Mouse (Mus musculus): ENCODE measurements at regions not wholly inside any gene's neighbourhood (a gene's known extent, or its start where the extent isn't known, plus 50 kb on each side); places are given as distances from the start of the nearest gene placed in this dataset.

DNA sequence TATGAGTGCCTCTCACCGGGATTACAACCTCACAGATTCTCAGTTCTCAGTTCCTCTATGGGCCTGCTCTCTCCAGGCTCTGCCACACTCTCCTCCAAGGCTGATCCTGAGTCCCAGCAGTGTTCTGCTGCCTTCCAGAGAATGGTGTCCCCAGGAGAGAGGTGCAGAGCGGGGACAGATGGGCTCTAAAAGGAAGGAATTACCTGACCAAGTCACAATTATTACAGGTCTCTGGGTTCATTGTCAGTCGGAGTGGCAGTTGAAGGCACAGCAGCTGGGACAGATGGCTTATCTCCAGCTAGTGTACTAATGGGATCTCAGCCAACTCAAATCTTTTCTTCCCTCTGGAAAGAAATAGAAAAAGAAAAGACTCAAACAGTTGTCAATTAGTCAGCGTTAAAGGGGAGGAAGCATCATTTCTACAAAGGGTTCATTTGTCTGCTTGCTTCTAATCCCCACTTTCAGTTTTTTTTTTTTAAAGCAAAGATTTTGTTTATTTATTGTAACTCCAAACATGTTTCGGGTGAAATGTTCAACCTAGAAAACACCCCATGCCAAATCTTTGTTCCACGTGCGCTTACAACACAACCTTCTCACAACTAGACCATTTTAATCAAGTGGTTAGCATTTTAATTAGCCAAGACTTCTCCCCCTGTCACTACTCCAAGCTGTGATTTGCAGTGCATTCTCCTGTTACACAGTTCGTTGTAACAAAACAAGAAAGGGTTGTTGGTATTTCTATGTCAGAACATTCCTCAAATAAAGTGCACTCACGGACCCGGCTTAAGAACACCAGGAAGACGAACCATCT lies 304.3 kb upstream of the Sox11 start:
- no peak for DNase-seq (ENCODE audit: extremely low spot score, low spot score)

DNA sequence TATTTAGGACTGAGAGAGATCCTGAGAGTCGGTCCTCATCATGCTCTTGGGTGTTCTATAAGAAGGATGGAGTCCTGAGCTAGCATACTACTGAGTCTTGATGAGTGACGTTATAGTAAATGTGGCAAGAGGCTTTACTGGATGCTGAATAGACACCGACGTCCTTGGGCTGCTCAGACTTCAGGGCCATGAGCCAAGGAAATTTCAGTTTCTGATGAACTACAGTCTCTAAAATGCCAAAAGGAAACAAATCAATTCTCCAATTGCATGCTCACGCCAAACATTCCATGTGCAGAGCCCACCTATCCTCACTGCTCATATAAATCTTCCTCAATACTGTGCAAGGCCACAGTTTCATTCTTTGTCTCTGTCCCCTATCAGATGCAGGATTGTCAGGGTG lies 277.2 kb upstream of the Sox11 start:
- no peak for DNase-seq (ENCODE audit: extremely low spot score, low spot score)

DNA sequence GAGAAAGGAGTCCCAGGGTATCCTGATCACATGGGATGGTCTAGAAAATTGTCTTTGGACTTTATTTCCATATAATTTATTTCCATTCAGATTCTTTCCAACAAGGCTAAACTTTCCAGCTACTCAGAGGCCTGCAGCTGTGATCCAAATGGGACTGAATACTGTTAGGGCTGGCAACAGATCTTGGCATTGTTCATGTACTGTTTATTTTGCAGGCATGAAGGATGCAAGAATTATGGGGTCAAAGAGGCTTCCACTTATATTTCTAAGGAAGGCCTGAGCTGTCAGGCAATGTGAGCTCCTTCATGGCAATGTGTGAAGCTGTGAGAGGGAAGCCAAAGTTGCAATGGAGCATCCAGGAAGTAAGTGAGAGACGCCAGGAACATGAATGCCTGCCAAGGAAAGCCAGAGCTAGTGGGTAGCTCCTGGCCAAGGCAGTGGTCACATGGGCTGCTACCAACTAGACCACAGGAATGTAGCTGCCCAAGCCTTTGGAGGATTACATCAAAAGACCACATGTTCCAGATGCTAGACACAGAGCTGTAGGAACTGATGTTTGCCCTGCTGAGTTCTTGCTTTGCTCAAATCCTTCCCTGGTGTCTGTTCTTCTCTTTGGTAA lies 261.8 kb upstream of the Sox11 start:
- DNase-seq (ENCODE audit: extremely low spot score, low spot score) = no peak

DNA sequence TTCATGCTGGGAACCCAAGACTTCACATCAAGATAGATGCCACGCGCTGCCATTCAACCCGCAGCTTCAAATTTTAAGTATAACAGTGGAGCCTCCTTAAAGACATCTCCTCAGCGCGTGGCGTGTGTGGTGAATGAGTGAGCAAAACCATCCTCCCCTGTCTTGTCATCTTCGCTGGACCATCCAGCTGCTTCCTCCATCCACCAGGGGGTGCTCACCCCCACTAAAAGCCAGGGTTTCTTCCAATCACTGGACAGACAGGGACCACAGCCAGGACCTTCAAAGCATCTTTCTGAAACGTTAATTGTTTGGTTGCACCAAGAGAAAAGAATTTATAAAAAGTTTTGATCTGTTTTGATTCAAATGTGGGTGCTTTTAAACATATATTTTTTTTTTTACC lies 256.8 kb upstream of the Sox11 start:
- DNase-seq (ENCODE audit: extremely low spot score, low spot score) = peak; percentile 65

DNA sequence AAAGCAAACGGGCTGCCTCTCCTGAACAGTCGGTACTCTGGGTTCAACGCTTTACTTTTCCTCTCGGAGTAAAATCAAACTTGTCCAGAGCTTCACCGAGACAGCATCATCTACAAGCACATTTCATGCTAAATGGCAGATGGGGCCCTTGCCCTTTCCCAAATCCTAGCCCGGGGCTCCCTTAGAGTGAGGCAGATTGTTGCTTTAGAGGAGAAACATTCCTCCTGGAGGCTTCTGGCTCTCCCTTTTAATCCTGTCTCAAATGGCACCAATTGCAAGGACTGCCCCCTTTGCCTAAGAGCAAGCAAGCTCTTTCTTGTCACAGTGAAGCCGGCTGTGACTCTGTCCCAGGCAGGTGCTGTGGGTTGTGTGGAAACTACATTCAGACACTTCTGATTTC lies 255.5 kb upstream of the Sox11 start:
- no peak for DNase-seq (ENCODE audit: extremely low spot score, low spot score)

DNA sequence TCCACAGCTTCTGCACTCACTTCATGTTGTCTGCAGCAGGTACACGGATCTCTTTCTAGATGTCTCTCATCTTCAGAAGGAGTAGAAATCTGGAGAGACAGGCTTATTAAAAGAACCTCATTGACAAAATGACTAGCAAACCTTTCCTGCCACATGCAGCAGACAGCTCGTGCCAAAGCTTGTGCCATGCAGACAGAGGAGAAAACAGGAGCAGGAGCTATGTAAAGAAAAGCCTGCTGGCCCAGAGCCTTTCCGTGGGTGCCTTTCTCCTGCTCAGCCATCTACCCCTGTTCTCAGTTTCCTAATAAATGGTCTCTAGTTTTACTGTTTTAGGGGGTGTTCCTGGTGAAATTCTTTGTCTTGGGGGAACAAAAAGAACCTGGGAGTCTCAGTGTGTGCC lies 254.9 kb upstream of the Sox11 start:
- no peak for DNase-seq (ENCODE audit: extremely low spot score, low spot score)

DNA sequence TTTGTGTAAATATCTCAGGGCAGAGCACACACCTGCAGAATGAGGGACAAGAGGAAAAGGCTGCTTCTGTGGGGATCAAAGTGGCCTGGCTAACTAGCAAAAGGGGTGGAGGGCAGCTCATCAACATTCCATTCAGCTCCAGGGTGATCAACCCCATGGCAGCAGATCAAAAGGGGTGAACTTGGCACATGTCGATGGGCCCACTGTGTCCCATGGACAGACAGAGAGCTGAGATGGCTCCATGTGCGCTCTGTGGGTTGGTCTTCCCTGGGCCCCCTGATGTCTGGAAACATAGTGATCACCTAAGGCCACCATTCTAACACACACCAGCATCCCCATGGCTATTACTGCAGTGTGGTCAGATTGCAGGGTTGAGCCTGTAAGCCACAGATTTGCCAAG lies 253.2 kb upstream of the Sox11 start:
- no peak for DNase-seq (ENCODE audit: extremely low spot score, low spot score)

DNA sequence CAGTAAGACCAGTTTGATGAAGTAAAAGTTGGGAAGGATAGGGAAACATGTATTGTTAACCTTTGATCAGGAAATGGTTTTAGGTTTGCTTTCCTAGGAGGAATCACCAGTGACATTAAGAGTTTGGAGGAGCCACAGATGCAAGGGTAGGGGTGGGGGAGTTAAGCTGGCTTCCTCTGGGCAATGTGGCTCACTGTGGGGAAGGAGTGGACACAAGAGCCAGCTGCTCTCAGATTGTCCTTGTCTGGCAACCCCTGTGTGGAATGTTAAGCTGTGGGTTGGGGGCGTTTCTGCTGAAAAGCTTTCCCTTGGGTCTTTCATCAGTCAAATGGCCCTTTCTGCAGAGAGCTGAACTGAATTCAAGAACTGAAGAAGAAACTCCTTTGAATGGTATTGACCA lies 251.1 kb upstream of the Sox11 start:
- DNase-seq (ENCODE audit: extremely low spot score, low spot score) = no peak

DNA sequence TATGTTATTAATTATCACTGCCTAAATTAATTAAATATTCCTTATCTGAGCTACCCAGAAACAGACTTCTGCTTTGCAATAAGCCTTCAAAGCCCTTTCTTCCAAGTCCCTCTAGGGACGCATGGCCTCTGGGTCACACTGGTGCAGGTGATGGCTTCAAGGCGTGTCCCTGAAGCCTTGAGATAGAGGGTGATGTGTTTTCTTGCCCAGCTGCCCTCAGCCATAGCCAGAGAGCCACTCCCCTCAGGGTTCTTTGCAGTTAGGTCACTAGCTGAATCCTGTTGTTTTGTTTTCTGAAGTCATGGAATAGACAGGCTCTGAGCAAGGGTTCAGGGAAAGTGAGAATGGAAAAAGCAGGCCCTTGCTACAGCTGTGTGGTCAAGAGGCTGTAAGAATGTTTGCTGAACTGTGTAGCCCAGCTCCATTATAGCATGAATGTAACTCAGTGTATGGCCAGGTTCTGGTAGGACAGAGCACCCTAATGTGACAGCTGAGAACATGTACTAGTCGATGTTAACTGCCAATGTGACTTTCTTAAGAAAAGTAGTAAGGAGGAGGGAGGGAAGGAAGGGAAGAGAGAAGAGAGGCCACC lies 233.8 kb upstream of the Sox11 start:
- peak; percentile 27 for DNase-seq (ENCODE audit: extremely low spot score, low spot score)

DNA sequence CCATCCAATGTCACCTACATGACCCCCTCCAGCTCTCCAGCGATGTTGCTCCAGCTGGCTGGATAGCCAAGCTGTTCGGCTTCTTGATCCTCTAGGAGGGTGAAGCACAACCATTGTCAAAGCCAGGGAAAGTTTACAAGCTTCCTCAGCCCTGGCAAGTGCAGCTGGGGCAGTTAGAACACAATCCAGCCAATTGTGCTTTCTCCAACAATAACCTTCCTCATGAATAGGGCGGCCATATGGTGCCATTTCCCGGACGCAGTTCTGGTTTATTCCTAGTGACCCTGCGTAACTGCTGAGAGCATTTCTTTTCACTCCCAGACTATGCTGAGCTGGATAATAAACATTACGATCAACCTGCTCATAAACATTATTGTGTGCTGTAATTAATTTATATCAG lies 233.3 kb upstream of the Sox11 start:
- DNase-seq (ENCODE audit: extremely low spot score, low spot score) = peak; percentile 42

DNA sequence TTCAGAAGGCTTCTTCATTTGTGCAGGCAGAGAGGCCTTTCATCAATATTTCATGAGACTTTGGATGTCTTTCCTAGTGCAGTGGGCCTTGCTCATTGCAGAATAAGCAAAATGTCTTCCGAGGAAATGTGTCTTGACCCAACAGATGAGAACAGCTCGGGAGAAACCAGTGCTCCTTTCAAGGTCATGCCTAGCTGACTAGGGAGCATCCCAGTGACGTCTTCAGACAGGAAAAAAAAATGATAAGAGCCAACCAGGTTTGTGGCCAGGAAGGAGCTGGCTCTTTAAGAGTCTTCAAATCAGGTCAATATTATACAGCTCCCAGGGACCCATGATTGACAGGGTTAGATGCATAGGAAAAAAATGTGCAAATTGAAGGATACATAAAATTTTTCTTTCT lies 224.9 kb upstream of the Sox11 start:
- DNase-seq (ENCODE audit: extremely low spot score, low spot score) = no peak

DNA sequence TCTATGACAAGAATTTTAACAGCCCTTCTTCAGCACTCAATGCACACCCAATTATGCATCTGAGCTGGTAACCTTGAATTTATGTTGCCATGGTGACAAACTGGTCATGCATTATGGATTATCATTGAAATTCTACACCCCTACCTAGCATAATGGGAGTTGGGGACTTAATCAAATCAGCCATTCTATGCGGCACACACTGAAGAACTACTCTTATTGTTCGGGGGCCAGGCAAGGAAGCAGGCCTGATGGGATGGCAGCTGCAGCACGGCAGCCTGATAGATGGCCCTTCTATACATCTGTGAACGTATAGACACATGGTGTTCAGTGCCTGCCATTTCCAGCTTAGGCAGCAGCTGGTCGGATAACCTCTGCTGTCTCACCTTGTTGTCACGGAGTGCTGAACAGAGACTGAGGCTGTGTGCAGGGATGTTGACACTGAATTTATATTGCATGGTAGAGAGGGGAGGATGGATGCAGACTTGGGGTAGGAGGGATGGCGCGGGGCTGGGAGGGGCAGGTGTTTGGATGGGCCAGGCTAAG lies 223.7 kb upstream of the Sox11 start:
- DNase-seq (ENCODE audit: extremely low spot score, low spot score) = peak; percentile 72

DNA sequence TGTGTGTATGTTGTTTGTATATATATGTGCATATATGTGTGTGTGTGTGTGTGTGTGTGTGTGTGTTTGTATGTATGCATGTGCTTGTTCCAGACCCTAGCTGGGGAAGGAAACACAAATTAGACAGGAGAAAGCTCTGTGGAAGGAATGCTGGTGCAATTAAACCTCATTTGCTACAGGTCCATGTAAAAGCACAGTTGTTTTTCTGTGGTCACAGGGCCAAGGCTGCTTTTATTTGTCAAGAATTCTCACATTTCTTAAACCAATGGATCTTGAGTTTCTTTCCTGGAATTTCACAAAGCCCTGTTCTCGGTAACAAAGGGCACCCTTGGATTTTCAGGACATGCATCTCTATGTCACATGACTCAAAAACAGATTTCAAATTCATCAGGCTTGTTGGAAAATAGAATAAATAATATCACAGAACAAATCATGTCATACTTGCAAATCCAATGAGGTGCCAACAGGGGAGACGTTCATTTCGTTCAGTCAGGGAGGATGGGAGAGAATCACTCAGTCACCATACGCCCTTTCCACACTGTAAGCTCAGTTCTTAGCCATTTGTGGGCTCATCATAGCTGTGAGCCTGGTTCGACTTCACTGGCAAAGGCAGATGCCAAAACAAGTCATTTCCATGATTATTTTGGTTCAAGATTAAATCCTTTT lies 222.4 kb upstream of the Sox11 start:
- DNase-seq (ENCODE audit: extremely low spot score, low spot score) = no peak

DNA sequence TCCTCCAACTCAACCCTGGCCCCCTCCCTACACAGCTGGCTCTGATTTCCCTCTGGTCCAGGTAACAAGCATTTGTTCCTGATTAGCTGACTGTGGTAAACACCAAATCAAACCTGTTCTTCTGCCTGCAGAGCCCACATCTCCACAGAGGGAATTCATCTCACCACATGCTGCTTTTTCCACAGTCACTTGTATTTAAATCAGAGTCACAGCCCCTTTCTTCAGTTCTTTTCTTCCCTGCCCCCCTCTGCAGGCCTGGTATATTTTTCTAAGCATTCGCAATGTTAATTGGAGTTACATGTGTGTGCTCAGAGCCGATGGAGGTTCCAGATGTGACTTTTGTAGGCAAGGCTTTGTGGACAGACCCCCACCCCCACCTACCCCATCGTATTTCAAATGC lies 221.5 kb upstream of the Sox11 start:
- peak; percentile 33 for DNase-seq (ENCODE audit: extremely low spot score, low spot score)

DNA sequence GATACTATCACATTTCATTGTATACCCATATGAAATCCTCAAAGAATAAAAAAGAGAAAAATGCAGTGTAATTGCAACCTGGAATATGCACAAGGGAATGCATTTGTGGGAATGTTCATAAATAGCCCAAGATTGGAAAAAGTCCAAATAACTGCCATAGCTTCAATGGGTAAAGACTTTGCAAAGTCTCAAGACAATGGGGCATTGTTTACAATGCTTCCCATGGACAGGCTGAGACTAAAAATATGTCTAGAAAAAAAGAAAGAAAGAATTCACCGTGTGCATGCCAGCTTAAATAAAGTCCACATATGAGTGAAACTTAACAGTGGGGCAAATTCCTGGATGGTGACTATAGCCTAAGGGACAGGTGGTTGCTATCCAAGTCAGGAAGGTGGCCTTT lies 210.4 kb upstream of the Sox11 start:
- DNase-seq (ENCODE audit: extremely low spot score, low spot score) = no peak

DNA sequence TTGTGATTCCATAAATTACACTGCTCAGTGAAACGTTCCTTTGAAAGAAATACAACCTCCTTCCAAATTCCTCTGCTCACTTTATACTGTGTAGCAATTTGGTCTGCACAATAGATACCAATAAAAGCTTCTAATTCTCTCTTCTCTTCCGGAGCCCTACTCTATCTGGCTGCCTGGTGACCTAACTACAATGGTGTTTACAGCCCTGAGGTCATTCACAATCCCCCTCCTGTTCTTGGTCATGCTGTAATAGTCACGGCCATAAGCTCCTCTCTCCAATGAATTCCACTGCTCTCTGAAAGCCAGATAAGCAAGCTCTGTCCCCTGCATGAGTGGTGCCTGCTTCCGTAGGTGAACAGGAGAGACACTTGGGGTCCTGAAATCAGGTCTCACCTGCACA lies 195.8 kb upstream of the Sox11 start:
- no peak for DNase-seq (ENCODE audit: extremely low spot score, low spot score)

DNA sequence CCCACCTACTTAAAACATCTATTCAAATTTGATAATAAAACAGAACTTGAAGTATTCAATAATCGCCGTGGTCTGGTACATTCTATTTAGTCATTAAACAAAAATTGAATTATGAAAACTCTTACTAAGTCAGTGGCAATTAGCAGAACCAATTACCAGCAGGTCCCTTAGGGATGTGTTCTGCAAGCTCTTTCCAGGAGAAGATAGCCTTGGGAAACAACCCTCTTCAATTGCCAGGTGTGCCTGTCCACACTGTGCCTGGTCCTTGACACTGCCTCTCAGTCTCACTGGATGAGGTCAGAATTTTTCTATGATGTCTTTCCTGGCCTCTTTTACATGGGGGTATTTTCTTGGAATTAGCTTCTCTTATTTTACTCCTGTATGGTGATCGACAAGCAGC lies 195.1 kb upstream of the Sox11 start:
- DNase-seq (ENCODE audit: extremely low spot score, low spot score) = no peak

DNA sequence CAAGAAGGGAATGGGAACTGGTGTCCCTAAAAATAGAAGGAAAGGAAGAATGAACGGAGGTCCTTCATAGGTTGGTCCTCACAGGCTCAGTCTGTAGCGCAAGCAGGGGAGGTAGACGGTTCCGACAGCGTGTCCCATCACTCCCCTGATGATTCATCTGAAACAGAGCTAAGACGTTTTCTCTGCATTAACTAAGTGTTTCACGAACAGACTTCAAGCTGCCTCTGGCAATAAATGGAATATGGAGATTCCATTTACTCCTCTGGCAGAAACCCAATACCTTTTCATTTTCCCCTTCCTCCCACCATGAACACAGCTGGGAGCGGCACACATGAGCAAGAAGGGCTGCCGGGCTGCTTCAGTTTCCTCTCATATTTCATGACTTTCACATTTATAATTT lies 194.6 kb upstream of the Sox11 start:
- no peak for DNase-seq (ENCODE audit: extremely low spot score, low spot score)

DNA sequence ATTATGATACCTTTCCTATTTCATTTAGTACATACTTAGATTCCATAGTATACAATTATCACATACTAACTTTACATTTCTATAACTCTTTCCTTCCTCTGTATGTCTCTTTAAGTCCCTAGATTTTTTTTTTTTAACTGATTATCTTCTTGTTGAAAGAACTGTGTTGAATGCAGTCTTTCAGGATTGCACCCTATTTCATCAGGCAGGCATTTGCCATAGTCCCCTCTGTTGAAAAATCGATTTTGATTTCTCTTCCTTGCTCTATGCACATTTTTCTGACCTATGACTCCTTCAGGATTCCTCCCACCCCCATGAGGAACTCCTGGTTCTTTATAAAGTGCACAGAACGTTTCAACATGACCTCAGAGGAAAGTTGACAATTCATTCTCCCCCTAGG lies 183.2 kb upstream of the Sox11 start:
- no peak for DNase-seq (ENCODE audit: extremely low spot score, low spot score)

DNA sequence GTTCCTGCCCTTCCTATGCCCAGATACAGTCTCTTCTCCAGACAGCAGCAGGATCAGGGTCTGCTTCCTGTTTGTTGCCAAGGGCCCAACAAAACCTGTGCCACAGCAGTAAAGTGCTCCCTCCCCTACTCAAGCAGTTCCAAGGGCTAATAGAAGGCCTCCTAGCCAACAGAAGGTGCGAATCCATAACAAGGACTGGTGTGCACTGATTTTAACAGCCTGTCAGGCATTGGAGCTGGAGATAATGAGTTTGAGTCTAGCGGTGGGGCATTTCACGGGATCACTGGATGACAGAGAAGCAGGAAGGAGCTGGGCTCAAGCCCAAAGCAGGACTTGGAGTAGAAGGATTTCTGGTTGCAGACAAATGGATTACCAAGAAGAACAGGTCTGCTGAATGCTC lies 170.9 kb upstream of the Sox11 start:
- DNase-seq (ENCODE audit: extremely low spot score, low spot score) = no peak

DNA sequence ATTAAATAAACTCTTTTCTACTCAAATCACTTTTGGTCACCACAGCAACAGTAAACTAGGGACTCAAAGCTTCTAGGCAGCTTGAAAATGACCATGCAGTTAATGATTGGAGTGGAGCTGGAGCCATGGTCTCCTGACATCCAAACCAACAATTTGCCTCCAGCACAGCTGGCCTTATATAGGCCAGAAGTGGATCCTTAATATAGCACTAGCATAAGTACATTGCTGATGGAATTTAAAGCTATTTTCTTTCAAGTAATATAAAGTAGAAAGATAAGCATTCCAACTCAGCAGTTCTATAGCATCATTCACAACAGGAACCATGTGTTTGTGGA lies 165.8 kb upstream of the Sox11 start:
- no peak for DNase-seq (ENCODE audit: extremely low spot score, low spot score)

DNA sequence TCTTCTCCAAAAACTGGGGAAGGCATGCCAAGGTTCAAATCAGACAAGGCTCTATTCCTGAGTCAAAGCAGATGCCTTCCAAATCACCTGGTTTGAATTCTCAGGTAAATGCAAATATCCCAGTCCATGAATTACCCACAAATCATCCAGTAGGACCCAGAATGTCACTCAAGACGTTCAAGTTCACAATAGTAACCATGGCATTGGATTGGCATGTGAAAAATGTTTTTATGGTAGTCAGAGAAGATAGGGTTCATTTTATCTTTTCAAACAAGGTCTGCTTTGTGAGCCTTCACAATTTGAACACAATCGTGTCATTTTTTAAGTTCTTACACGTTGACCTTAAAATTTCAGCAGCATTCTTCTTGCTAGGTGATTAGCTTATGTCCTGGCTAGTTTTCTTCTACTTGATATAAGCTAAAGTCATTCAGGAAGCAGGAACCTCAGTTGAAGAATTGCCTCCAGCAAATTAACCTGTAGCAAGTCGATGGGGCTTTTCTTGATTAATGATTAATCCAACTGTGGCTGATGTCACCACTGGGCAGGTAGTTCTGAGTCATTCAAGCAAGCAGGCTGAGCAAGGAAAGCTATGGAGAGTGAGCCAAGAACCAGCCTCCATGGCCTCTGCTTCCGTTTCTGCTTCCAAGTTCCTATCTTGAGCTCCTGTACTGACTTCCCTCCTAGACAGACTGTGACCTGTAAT lies 165.3 kb upstream of the Sox11 start:
- no peak for DNase-seq (ENCODE audit: extremely low spot score, low spot score)

Data from neural tube, embryonic 10.5 days (tissue).